Mouse (Mus musculus) embryonic stem cell, embryonic (primary cell): Measurements from ENCODE around the gene Sparc.

Experiments used
- CTCF ChIA-PET, 4 experiments: fragments of 300-600 bp in 2 of 4; fragments of 350-600 bp in 2 of 4; sonication (Branson Sonifier 250); formaldehyde crosslinking; loops; one replicate each; lab custom pipeline; 2022; ENCODE audit warnings: inconsistent platforms in 2 of 4; lab: Charles Lee
- POLR2A ChIA-PET, 4 experiments: fragments of 300-600 bp in 2 of 4; fragments of 350-600 bp in 2 of 4; sonication (Branson Sonifier 250); formaldehyde crosslinking; loops; one replicate each; lab custom pipeline; 2022; ENCODE audit warnings: antibody characterized with exemption in 4 of 4, inconsistent platforms in 1 of 4; lab: Charles Lee

Gene Sparc

GRCm38 (mm10) chr11:55455166-55455565, 32.2 kb upstream of the Sparc start:
- CTCF ChIA-PET = interaction anchor here in 3 of 4 experiments (0.7 to 3.2 kb wide), 11 partner anchors 10 to 251 kb away, joined by 3 to 13 read pairs (median 3); no protein-coding TSS in a partner anchor
- POLR2A ChIA-PET = interaction anchor here in 3 of 4 experiments (0.8 to 8.7 kb wide), 16 partner anchors 8 to 68 kb away, joined by 3 to 73 read pairs (median 5); partner anchors contain the start of genes G3bp1 (in 3 of the 3) and Sparc (in 1 of the 3)

- ChIA-PET CTCF (interaction anchor here in 2 of 4 experiments (1.1 to 3.2 kb wide), 9 partner anchors 9 to 295 kb away, joined by 3 to 13 read pairs (median 4); partner anchors contain the start of gene G3bp1 (in 1 of the 2)), POLR2A (interaction anchor here in 3 of 4 experiments (0.9 to 8.7 kb wide), 19 partner anchors 7 to 67 kb away, joined by 3 to 73 read pairs (median 6); partner anchors contain the start of genes G3bp1 (in 3 of the 3), Atox1 (in 1 of the 3) and Sparc (in 1 of the 3))
These were observed 30.7 kb upstream of the Sparc start for GRCm38 (mm10) chr11:55453640-55454039.

GRCm38 (mm10) chr11:55450311-55450710, 27.3 kb upstream of the Sparc start:
- CTCF ChIA-PET = interaction anchor here (0.8 to 1.9 kb wide), 7 partner anchors 10 to 288 kb away, joined by 3 to 7 read pairs (median 4); partner anchors contain the start of gene Atox1 (in 1 of the 4)
- POLR2A ChIA-PET = interaction anchor here in 3 of 4 experiments (0.8 to 8.7 kb wide), 12 partner anchors 9 to 63 kb away, joined by 3 to 73 read pairs (median 8); partner anchors contain the start of genes Atox1 (in 2 of the 3), G3bp1 (in 2 of the 3) and Sparc (in 1 of the 3)

GRCm38 (mm10) chr11:55449531-55449930, 26.5 kb upstream of the Sparc start:
- POLR2A ChIA-PET = interaction anchor here in 2 of 4 experiments (0.8 to 8.7 kb wide), 6 partner anchors 10 to 62 kb away, joined by 3 to 73 read pairs (median 4); partner anchors contain the start of genes Atox1 (in 1 of the 2) and G3bp1 (in 1 of the 2)
- CTCF ChIA-PET = interaction anchor here (0.8 to 6.3 kb wide), 7 partner anchors 60 to 287 kb away, joined by 3 to 215 read pairs (median 5); no protein-coding TSS in a partner anchor

DNA sequence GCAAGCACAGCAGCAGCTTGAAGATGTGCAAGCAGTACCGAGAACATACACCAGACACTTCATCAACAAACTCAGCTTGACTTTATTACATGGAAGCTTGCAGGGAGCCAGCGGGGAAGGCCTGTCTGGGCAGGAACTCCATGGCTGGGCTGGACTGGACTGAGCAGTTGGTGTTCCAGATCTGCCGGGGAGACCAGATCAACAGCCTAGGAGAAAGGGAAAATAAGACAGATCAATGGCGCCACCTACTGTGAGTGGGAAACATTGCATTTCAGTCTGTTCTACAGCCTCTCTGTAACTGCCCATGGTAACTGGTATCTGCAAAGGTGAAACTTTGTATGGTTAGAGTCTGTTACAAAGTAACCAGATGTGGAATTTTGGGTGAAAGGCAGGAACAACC, 23.6 kb upstream of the Sparc start:
- POLR2A ChIA-PET = interaction anchor here (0.5 to 5.4 kb wide), 27 partner anchors 8 to 351 kb away, joined by 3 to 73 read pairs (median 5); partner anchors contain the start of genes G3bp1 (in 3 of the 4), Atox1 (in 2 of the 4), Gm2a (in 1 of the 4) and Slc36a1 (in 1 of the 4)
- CTCF ChIA-PET = interaction anchor here (0.6 to 6.3 kb wide), 30 partner anchors 9 to 289 kb away, joined by 3 to 215 read pairs (median 8); partner anchors contain the start of genes Atox1 (in 3 of the 4), G3bp1 (in 1 of the 4) and Slc36a1 (in 1 of the 4)

- POLR2A ChIA-PET = interaction anchor here (0.7 to 5.4 kb wide), 36 partner anchors 9 to 347 kb away, joined by 3 to 73 read pairs (median 4); partner anchors contain the start of genes G3bp1 (in 3 of the 4), Atox1 (in 1 of the 4) and Gm2a (in 1 of the 4)
- CTCF ChIA-PET = interaction anchor here (0.6 to 6.3 kb wide), 63 partner anchors 8 to 547 kb away, joined by 3 to 215 read pairs (median 5); partner anchors contain the start of genes Atox1 (in 3 of the 4), Slc36a1 (in 2 of the 4) and Gm2a (in 1 of the 4)
These were observed 21.8 kb upstream of the Sparc start for GRCm38 (mm10) chr11:55444772-55445171.

- CTCF ChIA-PET = interaction anchor here in 3 of 4 experiments (0.7 to 3.8 kb wide), 5 partner anchors 35 to 236 kb away, joined by 3 to 12 read pairs (median 4); no protein-coding TSS in a partner anchor
These were observed 16.7 kb upstream of the Sparc start for GRCm38 (mm10) chr11:55439718-55440117.

GRCm38 (mm10) chr11:55438031-55438430, 15.0 kb upstream of the Sparc start:
- POLR2A ChIA-PET = interaction anchor here in 3 of 4 experiments (0.6 to 24.7 kb wide), 16 partner anchors 8 to 340 kb away, joined by 3 to 542 read pairs (median 6); partner anchors contain the start of genes Atox1 (in 2 of the 3), G3bp1 (in 2 of the 3), Sparc (in 2 of the 3) and Gm2a (in 1 of the 3)
- CTCF ChIA-PET = interaction anchor here in 3 of 4 experiments (0.5 to 1.2 kb wide), 6 partner anchors 9 to 64 kb away, joined by 3 to 12 read pairs (median 4); no protein-coding TSS in a partner anchor

More at GRCm38 (mm10) chr11:55439718-55440117, 16.7 kb upstream of the Sparc start:
- POLR2A ChIA-PET = interaction anchor here (0.6 to 24.7 kb wide), 19 partner anchors 9 to 342 kb away, joined by 3 to 542 read pairs (median 5); partner anchors contain the start of genes Atox1 (in 2 of the 4), G3bp1 (in 2 of the 4), Sparc (in 2 of the 4) and Gm2a (in 1 of the 4)

- ChIA-PET CTCF (interaction anchor here in 2 of 4 experiments (0.7 to 1.8 kb wide), 2 partner anchors 9 to 10 kb away, joined by 3 to 5 read pairs; no protein-coding TSS in a partner anchor), POLR2A (interaction anchor here in 3 of 4 experiments (0.5 to 24.7 kb wide), 7 partner anchors 9 to 113 kb away, joined by 3 to 542 read pairs (median 4); partner anchors contain the start of genes Sparc (in 2 of the 3) and G3bp1 (in 1 of the 3))
These were observed 13.1 kb upstream of the Sparc start for GRCm38 (mm10) chr11:55436089-55436488.

GRCm38 (mm10) chr11:55432981-55433380, 10.0 kb upstream of the Sparc start:
- POLR2A ChIA-PET = interaction anchor here (0.6 to 24.7 kb wide), 19 partner anchors 8 to 1718 kb away, joined by 3 to 542 read pairs (median 3); partner anchors contain the start of genes G3bp1 (in 3 of the 4), Sparc (in 2 of the 4) and Atox1 (in 1 of the 4)

GRCm38 (mm10) chr11:55429973-55430372, 7.0 kb upstream of the Sparc start:
- POLR2A ChIA-PET = interaction anchor here in 3 of 4 experiments (0.6 to 24.7 kb wide), 14 partner anchors 10 to 332 kb away, joined by 3 to 542 read pairs (median 6); partner anchors contain the start of genes G3bp1 (in 1 of the 3), Gm2a (in 1 of the 3) and Sparc (in 1 of the 3)
- CTCF ChIA-PET = interaction anchor here in 3 of 4 experiments (0.6 to 2.0 kb wide), 5 partner anchors 11 to 42 kb away, joined by 3 to 6 read pairs (median 3); no protein-coding TSS in a partner anchor

More at GRCm38 (mm10) chr11:55432981-55433380, 10.0 kb upstream of the Sparc start:
- CTCF ChIA-PET = interaction anchor here in 3 of 4 experiments (0.6 to 1.6 kb wide), 5 partner anchors 12 to 355 kb away, joined by 3 to 7 read pairs (median 4); partner anchors contain the start of gene Ccdc69 (in 1 of the 3)

DNA sequence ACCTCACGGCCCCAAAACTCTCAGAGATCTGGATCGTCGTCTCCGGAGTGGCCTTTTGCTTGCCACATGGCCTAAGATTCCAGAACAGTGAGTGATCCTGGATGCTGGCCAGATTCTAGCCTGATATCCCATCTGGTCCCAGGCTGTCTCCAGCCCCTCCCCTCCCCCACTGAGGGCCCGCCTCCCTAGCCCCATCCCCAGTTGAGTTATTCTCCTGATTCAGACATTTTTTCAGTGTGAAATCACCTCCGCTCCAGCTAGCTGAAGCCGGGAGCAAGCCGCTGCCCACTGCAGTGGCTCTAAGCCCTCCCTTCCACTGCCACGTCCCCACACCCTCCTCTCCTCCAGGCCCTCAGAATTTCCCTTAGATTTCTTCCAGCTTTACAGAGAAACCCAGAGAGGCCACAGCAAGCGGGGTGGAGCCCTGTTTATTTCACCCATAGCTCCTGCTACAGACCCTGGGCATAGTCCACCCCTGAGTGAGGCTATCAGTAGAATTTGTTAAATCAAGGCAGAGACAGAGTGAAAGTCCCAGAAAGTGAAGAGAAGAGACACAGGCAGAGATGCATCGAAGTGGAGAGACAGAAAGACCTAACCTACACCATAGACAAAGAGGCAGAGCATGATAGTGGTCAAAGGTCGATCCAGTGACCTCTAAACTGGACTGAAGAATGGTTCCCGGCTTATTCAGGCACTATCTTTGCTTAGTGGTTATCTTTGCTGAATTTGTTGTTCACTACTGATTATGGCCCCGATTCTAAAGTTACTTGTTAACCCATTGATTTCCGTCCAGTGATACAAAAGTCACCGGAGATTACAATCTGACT, 5.4 kb upstream of the Sparc start:
- ChIA-PET CTCF (interaction anchor here in 2 of 4 experiments (0.8 to 2.6 kb wide), 4 partner anchors 16 to 55 kb away, joined by 3 to 8 read pairs (median 5); no protein-coding TSS in a partner anchor), POLR2A (interaction anchor here (0.6 to 26.5 kb wide), 17 partner anchors 2 to 42 kb away, joined by 3 to 542 read pairs (median 4); partner anchors contain the start of genes G3bp1 (in 2 of the 4) and Sparc (in 1 of the 4))

GRCm38 (mm10) chr11:55424746-55425360, 1.9 kb upstream of the Sparc start:
- ChIA-PET POLR2A (interaction anchor here in 3 of 4 experiments (0.6 to 26.5 kb wide), 27 partner anchors 5 to 512 kb away, joined by 3 to 542 read pairs (median 4); partner anchors contain the start of genes G3bp1 (in 3 of the 3), Atox1 (in 2 of the 3) and Sparc (in 1 of the 3)), CTCF (interaction anchor here (0.6 to 1.7 kb wide), 9 partner anchors 15 to 266 kb away, joined by 3 to 10 read pairs (median 3); no protein-coding TSS in a partner anchor)

- POLR2A ChIA-PET = interaction anchor here in 3 of 4 experiments (0.6 to 26.5 kb wide), 20 partner anchors 7 to 223 kb away, joined by 3 to 542 read pairs (median 8); partner anchors contain the start of genes G3bp1 (in 3 of the 3), Atox1 (in 2 of the 3) and Sparc (in 1 of the 3)
- CTCF ChIA-PET = interaction anchor here in 2 of 4 experiments (1.0 to 1.6 kb wide), 2 partner anchors 19 to 34 kb away, joined by 3 to 4 read pairs; no protein-coding TSS in a partner anchor
These were observed 773 bp upstream of the Sparc start for GRCm38 (mm10) chr11:55423756-55424155.

DNA sequence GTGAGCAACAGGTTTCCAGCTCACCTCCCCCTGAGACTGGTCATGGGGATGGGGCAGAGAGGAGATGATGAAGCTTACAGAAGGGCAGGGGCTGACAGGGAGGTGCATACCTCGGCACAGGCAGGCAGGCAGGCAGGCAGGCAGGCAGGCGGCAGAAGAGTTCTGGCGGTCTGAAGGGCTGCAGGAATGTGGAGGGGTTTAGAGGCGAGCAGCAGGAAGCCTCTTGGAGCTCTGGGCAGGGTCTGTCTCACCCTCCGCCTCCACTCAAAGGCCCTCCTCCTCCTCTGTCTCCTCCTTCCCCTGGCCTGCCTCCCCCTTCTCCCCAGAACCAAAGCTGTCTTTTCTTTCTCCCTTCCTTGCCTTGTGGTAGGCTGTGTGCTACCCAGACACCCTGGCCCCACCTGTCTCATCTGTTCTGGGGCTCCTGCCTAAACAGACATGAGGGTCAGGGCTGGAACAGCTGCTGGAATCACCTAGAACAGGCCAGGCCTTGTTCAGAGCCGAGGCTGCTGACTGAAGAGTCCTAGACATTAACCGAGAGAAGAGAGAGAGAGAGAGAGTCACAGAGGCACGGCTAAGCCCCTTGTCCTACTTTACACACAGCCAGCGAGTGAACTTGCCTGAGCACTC, 3.2 kb downstream of the Sparc start:
- ChIA-PET CTCF (interaction anchor here (0.7 to 1.8 kb wide), 13 partner anchors 9 to 1799 kb away, joined by 3 to 7 read pairs (median 3); no protein-coding TSS in a partner anchor), POLR2A (interaction anchor here in 3 of 4 experiments (0.6 to 26.5 kb wide), 38 partner anchors 4 to 738 kb away, joined by 3 to 542 read pairs (median 4); partner anchors contain the start of genes Atox1 (in 2 of the 3), G3bp1 (in 2 of the 3), Gm2a (in 1 of the 3) and Sparc (in 1 of the 3))
